Mouse (Mus musculus) kidney, adult 2 months (tissue): ENCODE results near the gene Fam20a.

ENCODE experiments used
- CTCF ChIP-seq: fragments of 200-500 bp; conservative IDR thresholded peaks from 2 replicates; pipeline ENCODE4 v1.5.1; 2011; ENCODE audit warnings: low read depth, mild to moderate bottlenecking, control low read depth, low read length, moderate library complexity, mixed read lengths; ENCODE audit not compliant: insufficient read depth, insufficient read length
- POLR2A ChIP-seq: fragments of 200-500 bp; IDR thresholded peaks from one replicate; pipeline ENCODE4 v1.6.1; 2011; ENCODE audit warnings: low read depth, low read length, control low read depth

DNA sequence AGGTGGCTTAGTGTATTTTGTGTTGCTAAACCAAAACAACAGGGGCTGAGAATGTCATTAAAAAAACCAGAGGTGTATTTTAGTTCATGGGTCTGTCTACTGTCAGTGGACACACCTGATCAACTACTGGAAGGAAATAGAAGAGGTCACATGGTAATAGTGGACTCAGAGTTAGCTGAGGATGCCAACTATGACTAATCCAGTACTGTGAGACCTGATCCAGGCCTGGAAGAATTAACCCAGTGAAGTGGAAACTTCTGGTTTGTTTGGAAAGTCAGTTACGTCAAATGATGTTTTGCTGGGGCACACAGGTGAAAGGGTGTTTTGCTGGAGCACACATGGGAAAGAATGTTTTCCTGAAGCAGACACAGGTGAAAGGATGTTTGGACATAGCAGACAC lies 12.3 kb upstream of the Fam20a start:
- TF ChIP-seq CTCF (no peak), POLR2A (no peak)
